Comparison of ENCODE assay signal across 12 mouse cellular contexts in the genomic region with DNA sequence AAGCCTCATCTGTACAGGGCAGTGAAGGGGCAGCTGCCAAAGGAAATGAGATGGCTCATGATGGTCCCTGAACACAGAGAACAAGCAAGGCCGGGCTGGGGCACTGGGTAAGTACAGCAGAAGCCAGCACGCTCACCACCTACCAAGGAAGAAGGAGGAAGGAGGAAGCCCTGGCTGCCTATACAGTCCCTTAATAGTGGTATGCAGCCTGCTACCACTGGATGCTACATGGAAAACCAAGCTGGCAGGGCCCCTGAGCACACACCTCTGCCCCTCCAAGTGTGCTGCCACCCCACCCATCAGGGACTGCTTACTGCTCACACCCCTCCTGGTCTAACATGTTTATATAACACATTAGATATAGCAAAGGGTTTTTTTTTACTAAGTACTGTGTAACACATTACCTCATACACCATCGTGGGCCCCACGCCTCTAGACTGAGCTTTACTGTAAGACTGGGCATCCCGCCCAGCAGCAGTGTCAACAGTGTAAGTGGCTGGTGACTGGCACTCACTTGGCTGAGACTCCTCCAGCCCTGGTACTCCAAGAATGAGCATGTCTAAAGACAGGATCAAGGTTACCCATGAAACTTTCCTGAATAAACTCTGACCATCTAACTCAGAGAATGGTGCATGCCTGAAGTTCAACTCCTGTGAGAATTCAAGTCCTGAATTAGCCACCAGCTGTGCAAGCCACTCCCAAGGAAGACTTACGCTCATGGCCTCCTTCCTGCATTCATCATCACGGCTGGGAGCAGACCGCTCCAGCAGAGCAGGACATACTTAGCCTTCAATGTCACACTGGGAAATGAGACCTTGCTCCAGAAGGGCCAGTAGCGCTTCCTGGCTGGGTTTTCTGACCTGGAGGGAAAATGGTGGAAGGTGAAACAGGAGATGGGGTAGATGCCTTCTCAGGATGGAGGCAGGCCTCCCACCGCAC. TPM values are rescaled to one million over a fixed set of nuclear protein-coding genes. Genes with fewer than 3 reads are reported as not detected.
A peak's percentile ranks its signal among the peaks of the same experiment; 100 is the strongest.
DNase-seq lines count a peak whose midpoint lies in the region; ATAC-seq lines count a peak whose summit lies in the region.
"Had no signal": no experiment of that assay in that cellular context is flagged by ENCODE, and none has a peak within 500 bp of the region (broad histone marks: within the 10 kb centered on the region; RNA-seq: fewer than 3 reads in every experiment).

No protein-coding gene starts in this region.

- 0 out of 2 replicates have a peak overlapping the region, but pooled peaks have one; percentile 22 for H3K27ac ChIP-seq in kidney, embryonic 15.5 days
- peak overlapping the region; percentile 63 for H3K27ac ChIP-seq in heart, embryonic 16.5 days (ENCODE audit: low read length)
- H3K27ac ChIP-seq in neural tube, embryonic 15.5 days (replicated peaks), result no peak overlapping the region

- H3K4me2 ChIP-seq in kidney, embryonic 15.5 days, result no peak overlapping the region
- peak overlapping the region; percentile 3; the same call in 1 of the 2 replicates for H3K4me2 ChIP-seq in heart, embryonic 16.5 days (ENCODE audit: low read depth, low read length)
- H3K4me2 ChIP-seq in neural tube, embryonic 15.5 days, result no peak overlapping the region

- ATAC-seq in kidney, embryonic 15.5 days (replicated peaks; ENCODE audit: low FRiP score), result no peak
- ATAC-seq in heart, embryonic 16.5 days (replicated peaks; ENCODE audit: extremely low read depth, insufficient read depth, low FRiP score), result peak; percentile 97
- no peak for ATAC-seq in neural tube, embryonic 15.5 days (ENCODE audit: low FRiP score)

- DNase-seq in kidney, postnatal 14 days, result no peak
- DNase-seq in adrenal gland, postnatal 36 days, result peak; percentile 63 to 65
- DNase-seq in lung, postnatal 25 days (ENCODE audit: low spot score), result peak; percentile 87
- no peak for DNase-seq in layer of hippocampus, postnatal 25 days (ENCODE audit: extremely low spot score in 1 of 2, low spot score in 1 of 2)
- no peak for DNase-seq in neural tube, embryonic 10.5 days (ENCODE audit: extremely low spot score, low spot score)
- DNase-seq: thymus, postnatal 4 days had no signal

- peaks cover 8% of the 10 kb centered on the region; the same call in 1 of the 2 replicates for H3K4me1 ChIP-seq in kidney, embryonic 15.5 days
- H3K4me1 ChIP-seq in heart, embryonic 16.5 days (ENCODE audit: control insufficient read depth, insufficient read depth, low read length), result peaks cover 14% of the 10 kb centered on the region
- peaks cover 41% of the 10 kb centered on the region for H3K4me1 ChIP-seq in neural tube, embryonic 15.5 days

- H3K27me3 ChIP-seq in kidney, embryonic 15.5 days, result no peaks in the 10 kb centered on the region
- no peaks in the 10 kb centered on the region for H3K27me3 ChIP-seq in heart, embryonic 16.5 days (ENCODE audit: control insufficient read depth, insufficient read depth, low read length)
- H3K27me3 ChIP-seq in neural tube, embryonic 15.5 days (replicated peaks), result no peaks in the 10 kb centered on the region

- H3K9me3 ChIP-seq in kidney, embryonic 15.5 days (replicated peaks), result no peaks in the 10 kb centered on the region
- H3K9me3 ChIP-seq in heart, embryonic 16.5 days (replicated peaks; ENCODE audit: control insufficient read depth, low read length), result no peaks in the 10 kb centered on the region
- H3K9me3 ChIP-seq in neural tube, embryonic 15.5 days (replicated peaks), result no peaks in the 10 kb centered on the region

- H3K4me3 ChIP-seq in kidney, embryonic 15.5 days (replicated peaks), result no peak overlapping the region
- H3K4me3 ChIP-seq in heart, embryonic 16.5 days (ENCODE audit: low read length), result no peak overlapping the region
- H3K4me3 ChIP-seq in neural tube, embryonic 15.5 days (replicated peaks), result no peak overlapping the region
- H3K4me3 ChIP-seq: erythroblast, embryonic 14.5 days had no signal

- 75% methylated on average over 10 of the region's 10 CpGs for WGBS in kidney, embryonic 15.5 days
- WGBS in heart, embryonic 16.5 days, result 45% methylated on average over 10 of the region's 10 CpGs
- WGBS in neural tube, embryonic 15.5 days, result 68% methylated on average over 10 of the region's 10 CpGs

- H3K9ac ChIP-seq in kidney, embryonic 15.5 days, result no peak overlapping the region
- no peak overlapping the region for H3K9ac ChIP-seq in heart, embryonic 16.5 days (ENCODE audit: low read length)
- no peak overlapping the region for H3K9ac ChIP-seq in neural tube, embryonic 15.5 days (replicated peaks)

- peaks cover 36% of the 10 kb centered on the region for H3K36me3 ChIP-seq in kidney, embryonic 15.5 days
- H3K36me3 ChIP-seq in heart, embryonic 16.5 days (ENCODE audit: control insufficient read depth, insufficient read depth), result peaks cover 6% of the 10 kb centered on the region
- no peaks in the 10 kb centered on the region for H3K36me3 ChIP-seq in neural tube, embryonic 15.5 days

RNA-seq across cellular contexts. Expression of a gene that starts 30.1 kb away (rescaled TPM):
- not detected in 2 replicates for polyA plus RNA-seq in kidney, embryonic 15.5 days (2015; fragmentation: Nextera tagmentation; extraction: Ambion mirVana)
- not detected for total RNA-seq in adrenal gland, postnatal 36 days (2021)
- polyA plus RNA-seq in heart, embryonic 16.5 days (2015; fragmentation: Nextera tagmentation; extraction: Ambion mirVana), result not detected in 2 replicates
- total RNA-seq in layer of hippocampus, postnatal 25 days (2021), result not detected
- polyA plus RNA-seq in neural tube, embryonic 15.5 days (2015; fragmentation: Nextera tagmentation; extraction: Ambion mirVana), result not detected in 2 replicates
- total RNA-seq: layer of hippocampus, postnatal 10 days; neutrophil, adult 5-6 weeks had no signal
- polyA plus RNA-seq: erythroblast, embryonic 14.5 days had no signal

RNA-seq across cellular contexts. Expression of a gene that starts 51.3 kb away (rescaled TPM):
- polyA plus RNA-seq in kidney, embryonic 15.5 days (2015; fragmentation: Nextera tagmentation; extraction: Ambion mirVana), result 35.3 and 36.3 TPM in 2 replicates
- 10 to 100 TPM; 34.5 to 37.4 TPM for total RNA-seq in adrenal gland, postnatal 36 days (2021)
- polyA plus RNA-seq in heart, embryonic 16.5 days (2015; fragmentation: Nextera tagmentation; extraction: Ambion mirVana), result 32.0 and 34.2 TPM in 2 replicates
- total RNA-seq in layer of hippocampus, postnatal 25 days (2021), result 10 to 100 TPM; 25.9 to 26.4 TPM
- 30.9 and 32.7 TPM in 2 replicates for polyA plus RNA-seq in neural tube, embryonic 15.5 days (2015; fragmentation: Nextera tagmentation; extraction: Ambion mirVana)

Comparison
In these comparisons a context has a peak if more than half of its experiments do, and no peak if none do; other contexts are left out.
1. DNase-seq: peak in adrenal gland, postnatal 36 days (2 of 2) and lung, postnatal 25 days (single experiment); none in kidney, postnatal 14 days (single experiment), layer of hippocampus, postnatal 25 days (0 of 2) and neural tube, embryonic 10.5 days (single experiment).